Mouse (Mus musculus) neural tube, embryonic 13.5 days (tissue): Measurements from ENCODE around the gene Snorc. TPM values are rescaled to one million over a fixed set of nuclear protein-coding genes. Genes with fewer than 3 reads are reported as not detected.
"Not testable (repeated sequence)": the region's sequence is repeated elsewhere in the genome, so short reads cannot be mapped to it uniquely, and the experiment has no call there.

Source experiments
- ATAC-seq: fragments of 200-750 bp; cut with Nextera tagmentation; 2 replicates; pipeline ENCODE4 v1.8.0; 2017; ENCODE audit warnings: low read depth, mild to moderate bottlenecking, moderate TSS enrichment, moderate library complexity
- H3K27ac ChIP-seq: fragments of 300-500 bp; sonication (generic); replicated peaks from 2 replicates; pipeline ENCODE4 v1.5.1; 2015; ENCODE audit warnings: moderate library complexity, mild to moderate bottlenecking, inconsistent platforms
- H3K27me3 ChIP-seq: fragments of 300-500 bp; sonication (generic); 2 replicates; pipeline ENCODE4 v1.6.1; 2015; ENCODE audit warnings: mild to moderate bottlenecking, inconsistent platforms
- H3K36me3 ChIP-seq: fragments of 300-500 bp; sonication (generic); 2 replicates; pipeline ENCODE4 v1.6.1; 2015; ENCODE audit warnings: mild to moderate bottlenecking, inconsistent platforms
- H3K4me1 ChIP-seq: fragments of 300-500 bp; sonication (generic); replicated peaks from 2 replicates; pipeline ENCODE4 v1.6.1; 2015; ENCODE audit warnings: inconsistent platforms
- H3K4me2 ChIP-seq: fragments of 300-500 bp; sonication (generic); 2 replicates; pipeline ENCODE4 v1.6.1; 2015; ENCODE audit warnings: inconsistent platforms, mild to moderate bottlenecking, moderate library complexity
- H3K4me3 ChIP-seq: fragments of 300-500 bp; sonication (generic); 2 replicates; pipeline ENCODE4 v1.5.1; 2015; ENCODE audit warnings: mild to moderate bottlenecking, inconsistent platforms
- H3K9ac ChIP-seq: fragments of 300-500 bp; sonication (generic); 2 replicates; pipeline ENCODE4 v1.6.1; 2015; ENCODE audit warnings: moderate library complexity, mild to moderate bottlenecking, inconsistent platforms
- H3K9me3 ChIP-seq: fragments of 300-500 bp; sonication (generic); 2 replicates; pipeline ENCODE4 v1.6.1; 2016; ENCODE audit warnings: inconsistent platforms
- WGBS: fragments of 180-500 bp; shearing (Covaris S2); methylation state at CpG from one replicate; pipeline ENCODE4 v1.1.7; 2015; 5-methylcytosine and 5-hydroxymethylcytosine counted together
- polyA plus RNA-seq: library from polyadenylated mRNA; unstranded; fragments of >200 nt; fragmentation: Nextera tagmentation; extraction: Ambion mirVana; gene quantifications from 2 replicates; pipeline ENCODE4 v1.2.1, GENCODE M21; 2015

Gene Snorc
- 0.73 and 1.4 TPM in 2 replicates for polyA plus RNA-seq

- ATAC-seq, H3K4me2 ChIP-seq, H3K9ac ChIP-seq, H3K4me3 ChIP-seq, H3K4me1 ChIP-seq, H3K9me3 ChIP-seq, H3K27ac ChIP-seq, H3K36me3 ChIP-seq: not testable (repeated sequence)
- WGBS = 33% methylated on average over 5 of the region's 10 CpGs
- peaks cover 14% of the 10 kb centered on the region for H3K27me3 ChIP-seq
These were observed at the start of gene Snorc for GRCm38 (mm10) chr1:87469971-87470370. Snorc (plus strand) TSS chr1:87470271.

DNA sequence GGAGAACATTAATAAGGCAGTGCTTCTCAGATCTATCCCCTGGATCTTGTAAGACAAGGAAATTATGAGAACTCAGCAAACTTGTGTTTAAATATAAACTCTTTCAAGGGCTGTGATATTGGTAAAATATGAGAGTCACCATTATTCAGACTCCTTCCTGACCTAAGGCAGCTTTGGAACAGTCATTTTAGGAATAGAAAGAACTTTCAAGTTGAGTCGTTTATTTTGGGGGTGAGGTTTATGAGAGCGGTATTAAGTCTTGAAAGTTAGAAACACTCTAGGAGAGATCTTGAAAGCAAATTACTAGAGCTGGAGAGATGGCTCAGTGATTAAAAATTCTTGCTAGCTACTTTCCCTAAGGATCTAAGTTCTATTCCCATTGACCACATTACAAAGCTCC, 34.9 kb upstream of the Snorc start:
- H3K4me2 ChIP-seq = no peak overlapping the region
- no peak overlapping the region for H3K27ac ChIP-seq
- no peak overlapping the region for H3K9ac ChIP-seq
- no peak for ATAC-seq
- H3K9me3 ChIP-seq = no peaks in the 10 kb centered on the region
- WGBS = 91% methylated on average over 2 of the region's 2 CpGs
- no peaks in the 10 kb centered on the region for H3K4me1 ChIP-seq
- H3K4me3 ChIP-seq = no peak overlapping the region
- no peaks in the 10 kb centered on the region for H3K27me3 ChIP-seq
- H3K36me3 ChIP-seq = peaks cover 76% of the 10 kb centered on the region

- H3K27ac ChIP-seq = no peak overlapping the region
- H3K4me1 ChIP-seq = no peaks in the 10 kb centered on the region
- H3K27me3 ChIP-seq = no peaks in the 10 kb centered on the region
- no peak overlapping the region for H3K9ac ChIP-seq
- ATAC-seq = no peak
- WGBS = 87% methylated on average over 6 of the region's 6 CpGs
- no peak overlapping the region for H3K4me3 ChIP-seq
- H3K4me2 ChIP-seq = no peak overlapping the region
- H3K9me3 ChIP-seq = no peaks in the 10 kb centered on the region
- peaks cover 77% of the 10 kb centered on the region for H3K36me3 ChIP-seq
These were observed 33.5 kb upstream of the Snorc start for GRCm38 (mm10) chr1:87436583-87436982.

DNA sequence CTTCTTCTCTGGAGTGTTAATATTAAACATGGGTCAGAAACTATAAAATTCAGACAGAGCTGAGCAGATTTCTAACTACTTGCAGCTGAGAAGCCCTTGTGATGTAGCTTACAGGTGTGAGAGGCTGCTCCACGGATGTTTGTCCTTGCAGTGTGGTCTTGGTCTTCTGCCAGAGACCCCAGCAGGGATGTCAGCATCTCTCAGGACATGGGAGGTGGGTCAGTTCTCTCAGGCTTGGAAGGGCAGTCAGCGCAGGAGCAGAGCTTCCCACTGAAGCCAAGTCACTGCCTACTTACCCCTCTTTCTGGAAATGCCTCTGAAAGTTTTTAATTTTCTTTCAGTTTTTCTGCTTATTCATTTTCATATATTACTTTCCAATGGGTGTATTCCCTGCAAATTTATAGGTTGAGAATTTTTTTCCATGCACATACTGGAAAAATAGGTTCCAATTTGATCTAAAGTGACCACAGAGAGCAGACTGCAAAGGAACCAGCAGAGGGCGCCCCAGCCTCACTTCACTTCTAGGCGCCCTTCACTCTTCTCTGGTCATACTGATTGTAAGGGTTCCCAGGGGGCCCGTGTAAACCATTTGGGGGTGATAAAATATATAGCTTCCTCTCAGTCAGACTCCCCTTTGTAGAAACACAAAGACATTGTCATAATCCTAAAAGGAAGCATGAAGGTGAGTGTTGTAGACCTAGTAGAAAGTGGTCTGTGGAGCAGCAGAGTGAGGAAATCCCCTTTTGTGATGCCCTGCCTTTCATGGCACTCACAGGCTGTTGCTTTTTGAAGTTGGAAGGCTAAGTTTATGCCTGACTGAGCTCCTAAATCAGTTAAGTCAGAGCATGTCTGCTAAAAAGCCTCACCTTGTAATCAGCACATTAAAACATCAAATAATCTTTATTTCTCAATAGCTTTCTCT, 22.6 kb upstream of the Snorc start:
- Histone ChIP-seq H3K4me2 (no peak overlapping the region), H3K36me3 (peaks cover 83% of the 10 kb centered on the region), H3K4me3 (no peak overlapping the region), H3K27me3 (no peaks in the 10 kb centered on the region), H3K9ac (no peak overlapping the region), H3K9me3 (no peaks in the 10 kb centered on the region), H3K27ac (no peak overlapping the region), H3K4me1 (0 out of 2 replicates have a peak, but pooled peaks cover 3% of the 10 kb centered on the region)
- ATAC-seq = no peak; the same call in 1 of the 2 replicates
- 33% methylated on average over 5 of the region's 5 CpGs for WGBS

DNA sequence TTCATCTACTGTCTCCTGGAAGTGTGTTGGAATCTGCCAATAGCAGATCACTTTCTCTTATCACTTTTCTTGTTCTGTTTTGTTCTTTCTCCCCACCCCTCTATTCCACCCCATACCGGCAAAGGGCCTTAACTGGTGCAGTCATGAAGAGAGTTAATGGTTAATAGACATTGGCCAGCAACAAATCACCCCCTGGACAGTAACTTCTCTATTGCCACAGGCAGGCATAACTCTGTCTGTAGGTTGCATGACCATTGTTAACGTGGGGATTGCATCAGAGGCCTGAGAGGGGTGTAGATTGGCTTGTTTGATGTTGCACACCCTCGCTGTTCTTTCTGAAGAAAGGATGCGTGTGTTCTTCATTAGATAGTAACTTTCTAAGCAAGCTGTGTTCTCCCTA, 20.6 kb upstream of the Snorc start:
- Histone ChIP-seq H3K4me3 (no peak overlapping the region), H3K4me2 (no peak overlapping the region), H3K36me3 (peaks cover 66% of the 10 kb centered on the region), H3K27me3 (no peaks in the 10 kb centered on the region), H3K9ac (no peak overlapping the region), H3K27ac (no peak overlapping the region), H3K9me3 (no peaks in the 10 kb centered on the region), H3K4me1 (0 out of 2 replicates have a peak, but pooled peaks cover 3% of the 10 kb centered on the region)
- ATAC-seq = no peak
- WGBS = 74% methylated on average over 4 of the region's 4 CpGs

- no peak for ATAC-seq
- WGBS = 92% methylated on average over 1 of the region's 1 CpGs
These were observed 13.6 kb upstream of the Snorc start for GRCm38 (mm10) chr1:87456425-87456824.

DNA sequence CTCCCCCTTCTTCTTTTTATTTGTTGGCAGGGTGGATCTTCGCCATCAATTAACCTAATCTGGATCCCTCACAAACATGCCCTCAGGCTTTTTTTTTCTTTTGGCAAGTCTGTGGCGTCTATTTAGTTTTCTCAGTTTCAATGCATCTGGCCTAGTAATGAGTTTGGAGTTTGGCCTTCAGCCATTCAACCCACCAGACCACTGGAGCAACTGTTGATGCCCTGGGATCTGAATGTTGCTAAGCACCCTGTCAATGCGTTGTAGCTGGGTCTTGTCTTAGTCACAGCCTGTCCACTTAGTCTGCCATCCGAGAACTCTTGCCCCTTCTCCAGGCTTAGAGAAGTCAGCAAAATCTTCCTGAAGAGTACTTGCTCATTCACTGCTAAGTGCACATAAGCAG, 12.0 kb upstream of the Snorc start:
- H3K9me3 ChIP-seq = no peaks in the 10 kb centered on the region
- no peaks in the 10 kb centered on the region for H3K27me3 ChIP-seq
- 79% methylated on average over 4 of the region's 4 CpGs for WGBS

More at GRCm38 (mm10) chr1:87456425-87456824, 13.6 kb upstream of the Snorc start:
- H3K27me3 ChIP-seq = no peaks in the 10 kb centered on the region
- H3K4me2 ChIP-seq = no peak overlapping the region
- H3K27ac ChIP-seq = no peak overlapping the region
- no peaks in the 10 kb centered on the region for H3K9me3 ChIP-seq
- no peak overlapping the region for H3K4me3 ChIP-seq
- 0 out of 2 replicates have a peak, but pooled peaks cover 7% of the 10 kb centered on the region for H3K36me3 ChIP-seq
- H3K4me1 ChIP-seq = no peaks in the 10 kb centered on the region
- no peak overlapping the region for H3K9ac ChIP-seq

DNA sequence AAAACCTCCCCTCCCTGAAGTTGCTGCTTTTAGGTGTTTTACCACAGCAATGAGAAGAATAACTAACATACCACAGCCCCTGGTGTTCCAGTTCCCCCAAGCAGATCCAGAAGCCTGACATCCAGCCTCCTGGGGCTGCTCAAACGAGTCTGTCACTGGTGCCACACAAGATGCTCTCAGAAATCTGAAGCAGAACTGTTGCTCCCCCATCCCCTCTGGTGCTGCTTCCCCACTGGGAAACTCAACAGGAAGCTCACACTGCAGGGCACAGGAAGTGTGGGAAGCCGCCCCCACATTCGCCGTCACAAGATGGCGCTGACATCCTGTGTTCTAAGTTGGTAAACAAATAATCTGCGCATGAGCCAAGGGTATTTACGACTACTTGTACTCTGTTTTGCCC, 10.2 kb upstream of the Snorc start:
- not testable (repeated sequence) for H3K27ac ChIP-seq, H3K9ac ChIP-seq, H3K4me3 ChIP-seq, H3K4me1 ChIP-seq, H3K36me3 ChIP-seq, H3K4me2 ChIP-seq, H3K9me3 ChIP-seq, H3K27me3 ChIP-seq, ATAC-seq
- WGBS = 93% methylated on average over 6 of the region's 7 CpGs

More for the DNA sequence above, 12.0 kb upstream of the Snorc start:
- Histone ChIP-seq H3K4me3 (no peak overlapping the region), H3K4me2 (no peak overlapping the region), H3K4me1 (no peaks in the 10 kb centered on the region), H3K36me3 (no peaks in the 10 kb centered on the region), H3K27ac (no peak overlapping the region), H3K9ac (no peak overlapping the region)
- no peak for ATAC-seq

DNA sequence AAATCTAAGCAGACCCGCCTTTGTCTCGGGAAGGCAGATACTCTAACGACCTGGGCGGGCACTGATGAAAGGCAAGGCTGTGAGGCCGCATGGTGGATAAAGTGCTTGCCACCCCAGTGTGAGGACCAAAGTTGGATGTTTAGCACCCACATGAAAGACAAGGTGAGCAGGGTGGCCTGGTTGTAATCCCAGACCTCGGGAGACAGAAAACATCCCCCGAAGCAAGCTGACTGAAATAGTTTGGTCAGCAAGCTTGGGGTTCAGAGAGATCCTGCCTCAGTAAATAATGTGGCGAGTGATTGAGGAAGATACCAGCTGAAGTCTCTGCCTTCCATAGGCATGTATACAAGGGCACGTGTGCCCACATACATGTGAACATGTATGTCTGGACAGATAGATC, 2.6 kb upstream of the Snorc start:
- Histone ChIP-seq H3K9me3 (no peaks in the 10 kb centered on the region), H3K9ac (no peak overlapping the region), H3K4me3 (no peak overlapping the region), H3K27me3 (no peaks in the 10 kb centered on the region; the same call in 1 of the 2 replicates), H3K27ac (no peak overlapping the region), H3K4me1 (no peaks in the 10 kb centered on the region), H3K36me3 (no peaks in the 10 kb centered on the region), H3K4me2 (peak overlapping the region; percentile 21; the same call in 1 of the 2 replicates)
- ATAC-seq = no peak
- WGBS = 66% methylated on average over 9 of the region's 9 CpGs

DNA sequence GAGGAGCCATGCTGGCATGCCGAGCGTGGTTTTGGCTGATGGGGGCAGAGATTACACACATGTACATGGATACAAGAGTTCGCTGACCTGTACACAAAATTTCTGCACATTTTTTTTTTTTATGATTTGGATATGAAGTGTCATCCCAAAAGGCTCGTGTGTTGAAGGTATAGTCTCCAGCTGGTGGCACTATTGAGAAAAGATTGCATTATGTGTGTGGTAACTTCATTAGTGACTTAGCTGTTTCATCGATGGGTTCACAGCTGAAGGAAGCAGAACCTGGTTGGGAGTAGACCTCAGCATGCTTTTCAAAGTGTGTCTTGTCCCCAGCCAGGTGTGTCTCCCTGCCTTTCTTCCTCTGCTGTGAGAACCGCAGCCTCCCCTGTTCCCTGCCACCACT, 1.8 kb upstream of the Snorc start:
- Histone ChIP-seq H3K27me3 (no peaks in the 10 kb centered on the region; the same call in 1 of the 2 replicates), H3K4me2 (no peak overlapping the region), H3K9ac (no peak overlapping the region), H3K4me1 (no peaks in the 10 kb centered on the region), H3K4me3 (no peak overlapping the region), H3K36me3 (no peaks in the 10 kb centered on the region), H3K9me3 (no peaks in the 10 kb centered on the region), H3K27ac (no peak overlapping the region)
- 81% methylated on average over 6 of the region's 6 CpGs for WGBS
- ATAC-seq = no peak

DNA sequence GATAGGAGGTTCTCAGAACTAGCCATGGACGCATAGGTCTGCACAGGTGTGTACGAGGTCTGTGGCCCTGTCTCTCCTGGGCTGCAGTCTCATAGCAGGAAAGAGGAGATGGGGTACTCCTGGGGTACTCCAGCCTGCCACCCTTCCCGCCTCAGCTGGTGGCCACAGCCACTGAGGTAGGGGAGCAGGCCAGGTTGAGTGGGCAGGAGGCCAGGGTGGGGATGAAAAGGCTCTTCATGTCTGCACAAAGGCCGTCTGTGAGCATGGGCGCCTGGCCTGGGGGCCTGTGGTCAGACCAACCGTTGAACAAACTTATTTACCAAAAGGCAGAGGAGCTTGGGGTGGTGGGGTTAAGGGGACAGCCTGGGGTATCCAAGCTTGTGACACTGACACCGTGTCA, 1.8 kb downstream of the Snorc start:
- Histone ChIP-seq H3K27ac (no peak overlapping the region), H3K9me3 (no peaks in the 10 kb centered on the region), H3K4me2 (no peak overlapping the region), H3K9ac (no peak overlapping the region), H3K36me3 (no peaks in the 10 kb centered on the region), H3K27me3 (peaks cover 33% of the 10 kb centered on the region), H3K4me3 (no peak overlapping the region), H3K4me1 (peaks cover 9% of the 10 kb centered on the region)
- no peak for ATAC-seq
- 80% methylated on average over 7 of the region's 7 CpGs for WGBS

DNA sequence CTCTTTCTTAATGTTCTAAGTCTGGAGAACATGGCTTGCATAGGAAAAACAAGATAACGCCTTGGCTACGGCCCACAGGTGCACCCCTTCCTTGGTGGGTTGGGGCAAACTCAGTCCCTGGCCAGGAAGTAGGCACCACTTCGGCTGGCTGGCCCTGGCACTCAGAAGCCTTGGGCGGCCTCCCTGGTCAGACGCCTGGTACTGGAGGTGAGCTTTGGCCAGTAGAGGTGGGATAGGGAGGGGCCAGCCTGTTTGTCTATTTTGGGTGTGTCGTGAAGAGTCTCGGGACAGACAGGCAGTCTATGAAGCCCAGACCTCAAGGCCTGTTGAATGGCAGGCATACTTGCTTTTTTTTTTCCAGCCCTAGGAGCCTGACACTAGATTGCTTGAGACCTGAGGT, 2.5 kb downstream of the Snorc start:
- Histone ChIP-seq H3K9ac (no peak overlapping the region), H3K27me3 (peaks cover 37% of the 10 kb centered on the region), H3K4me1 (peaks cover 9% of the 10 kb centered on the region), H3K4me3 (no peak overlapping the region), H3K27ac (no peak overlapping the region), H3K4me2 (no peak overlapping the region), H3K36me3 (no peaks in the 10 kb centered on the region), H3K9me3 (no peaks in the 10 kb centered on the region)
- 89% methylated on average over 7 of the region's 7 CpGs for WGBS
- no peak for ATAC-seq
